Mouse (Mus musculus) lung, adult 2 months (tissue): ENCODE measurements around the gene Nalcn.

Experiments used
- CTCF ChIP-seq: fragments of 200-500 bp; IDR thresholded peaks from 2 replicates; pipeline ENCODE4 v1.5.1; 2011; ENCODE audit warnings: mild to moderate bottlenecking, low read length, control low read depth; ENCODE audit not compliant: insufficient read depth
- POLR2A ChIP-seq: fragments of 200-500 bp; IDR thresholded peaks from 2 replicates; pipeline ENCODE4 v1.6.1; 2011; ENCODE audit warnings: low read depth, mild to moderate bottlenecking, control low read depth, low read length, borderline replicate concordance; ENCODE audit errors: extremely low read depth

GRCm38 (mm10) chr14:123512923-123513322 is 114.0 kb downstream of the Nalcn start:
- no peak for TF ChIP-seq POLR2A
- TF ChIP-seq CTCF = no peak
